Mouse (Mus musculus): ENCODE measurements at regions not wholly inside any gene's neighbourhood (a gene's known extent, or its start where the extent isn't known, plus 50 kb on each side); places are given as distances from the start of the nearest gene placed in this dataset.

- ATAC-seq (ENCODE audit: insufficient read depth) (no peak), DNase-seq (peak; percentile 2)
- TF ChIP-seq CTCF (IDR thresholded peaks at IDR 0.05; ENCODE audit: low read depth), result no peak
Measured at GRCm38 (mm10) chr17:93260366-93261205, 61.8 kb downstream of the Adcyap1 start.

GRCm38 (mm10) chr17:93261206-93261504 is 62.3 kb downstream of the Adcyap1 start:
- Histone ChIP-seq H3K27ac (ENCODE audit: low read depth) (no peak overlapping the region), H3K4me1 (ENCODE audit: insufficient read depth) (no peaks in the 10 kb centered on the region), H3K9ac (no peak overlapping the region), H3K36me3 (ENCODE audit: insufficient read depth) (no peaks in the 10 kb centered on the region), H3K4me2 (no peak overlapping the region), H3K27me3 (ENCODE audit: insufficient read depth, low read length) (no peaks in the 10 kb centered on the region), H3K9me3 (ENCODE audit: low read depth, low read length) (no peaks in the 10 kb centered on the region), H3K4me3 (ENCODE audit: low read depth, low read length) (no peak overlapping the region)
- 38% methylated on average over 1 of the region's 1 CpGs for WGBS
- ATAC-seq (ENCODE audit: insufficient read depth) (no peak), DNase-seq (no peak)
- no peak for TF ChIP-seq CTCF (IDR thresholded peaks at IDR 0.05; ENCODE audit: low read depth)

More at GRCm38 (mm10) chr17:93260366-93261205, 61.8 kb downstream of the Adcyap1 start:
- no peaks in the 10 kb centered on the region for H3K36me3 ChIP-seq (ENCODE audit: insufficient read depth)
- H3K9me3 ChIP-seq (ENCODE audit: low read depth, low read length), result no peaks in the 10 kb centered on the region
- 47% methylated on average over 8 of the region's 8 CpGs for WGBS
- H3K27me3 ChIP-seq (ENCODE audit: insufficient read depth, low read length), result no peaks in the 10 kb centered on the region
- no peak overlapping the region for H3K9ac ChIP-seq
- no peak overlapping the region for H3K4me3 ChIP-seq (ENCODE audit: low read depth, low read length)
- H3K4me1 ChIP-seq (ENCODE audit: insufficient read depth), result no peaks in the 10 kb centered on the region
- H3K4me2 ChIP-seq, result no peak overlapping the region
- no peak overlapping the region for H3K27ac ChIP-seq (ENCODE audit: low read depth)

GRCm38 (mm10) chr17:93306121-93306520 is 107.3 kb downstream of the Adcyap1 start:
- ATAC-seq (ENCODE audit: insufficient read depth), result no peak
- Histone ChIP-seq H3K9me3 (ENCODE audit: low read depth, low read length) (no peaks in the 10 kb centered on the region), H3K4me2 (no peak overlapping the region), H3K27ac (ENCODE audit: low read depth) (no peak overlapping the region), H3K36me3 (ENCODE audit: insufficient read depth) (no peaks in the 10 kb centered on the region), H3K27me3 (ENCODE audit: insufficient read depth, low read length) (no peaks in the 10 kb centered on the region), H3K4me1 (ENCODE audit: insufficient read depth) (no peaks in the 10 kb centered on the region), H3K4me3 (ENCODE audit: low read depth, low read length) (no peak overlapping the region), H3K9ac (no peak overlapping the region)
- TF ChIP-seq CTCF (IDR thresholded peaks at IDR 0.05; ENCODE audit: low read depth), result peak; percentile 17; the same call in 1 of the 2 replicates
- 0% methylated on average over 1 of the region's 1 CpGs for WGBS
- no peak for DNase-seq

GRCm38 (mm10) chr17:93312139-93312538 is 113.3 kb downstream of the Adcyap1 start:
- no peak overlapping the region for H3K4me3 ChIP-seq (ENCODE audit: low read depth, low read length)
- no peaks in the 10 kb centered on the region for H3K4me1 ChIP-seq (ENCODE audit: insufficient read depth)
- no peak overlapping the region for H3K27ac ChIP-seq (ENCODE audit: low read depth)
- TF ChIP-seq CTCF (IDR thresholded peaks at IDR 0.05; ENCODE audit: low read depth), result no peak
- no peaks in the 10 kb centered on the region for H3K27me3 ChIP-seq (ENCODE audit: insufficient read depth, low read length)
- no peaks in the 10 kb centered on the region for H3K9me3 ChIP-seq (ENCODE audit: low read depth, low read length)
- 71% methylated on average over 4 of the region's 4 CpGs for WGBS
- ATAC-seq (ENCODE audit: insufficient read depth) (no peak), DNase-seq (no peak)
- no peaks in the 10 kb centered on the region for H3K36me3 ChIP-seq (ENCODE audit: insufficient read depth)
- no peak overlapping the region for H3K9ac ChIP-seq
- no peak overlapping the region for H3K4me2 ChIP-seq

GRCm38 (mm10) chr17:93312640-93313309 is 114.0 kb downstream of the Adcyap1 start:
- H3K9ac ChIP-seq, result no peak overlapping the region
- H3K27me3 ChIP-seq (ENCODE audit: insufficient read depth, low read length), result no peaks in the 10 kb centered on the region
- no peak for DNase-seq
- no peak overlapping the region for H3K27ac ChIP-seq (ENCODE audit: low read depth)
- no peak overlapping the region for H3K4me2 ChIP-seq
- no peak for ATAC-seq (ENCODE audit: insufficient read depth)
- H3K36me3 ChIP-seq (ENCODE audit: insufficient read depth), result no peaks in the 10 kb centered on the region
- H3K4me3 ChIP-seq (ENCODE audit: low read depth, low read length), result no peak overlapping the region
- H3K4me1 ChIP-seq (ENCODE audit: insufficient read depth), result no peaks in the 10 kb centered on the region
- WGBS, result 64% methylated on average over 3 of the region's 3 CpGs
- no peak for TF ChIP-seq CTCF (IDR thresholded peaks at IDR 0.05; ENCODE audit: low read depth)
- H3K9me3 ChIP-seq (ENCODE audit: low read depth, low read length), result no peaks in the 10 kb centered on the region

- H3K27ac ChIP-seq (ENCODE audit: low read depth), result no peak overlapping the region
- DNase-seq (no peak), ATAC-seq (ENCODE audit: insufficient read depth) (no peak)
- no peaks in the 10 kb centered on the region for H3K36me3 ChIP-seq (ENCODE audit: insufficient read depth)
- H3K27me3 ChIP-seq (ENCODE audit: insufficient read depth, low read length), result no peaks in the 10 kb centered on the region
- WGBS, result 79% methylated on average over 2 of the region's 2 CpGs
- no peak for TF ChIP-seq CTCF (IDR thresholded peaks at IDR 0.05; ENCODE audit: low read depth)
- no peak overlapping the region for H3K4me3 ChIP-seq (ENCODE audit: low read depth, low read length)
- no peaks in the 10 kb centered on the region for H3K9me3 ChIP-seq (ENCODE audit: low read depth, low read length)
- no peak overlapping the region for H3K9ac ChIP-seq
- no peak overlapping the region for H3K4me2 ChIP-seq
- no peaks in the 10 kb centered on the region for H3K4me1 ChIP-seq (ENCODE audit: insufficient read depth)
Measured at GRCm38 (mm10) chr17:93313310-93313688, 114.5 kb downstream of the Adcyap1 start.

GRCm38 (mm10) chr17:93314144-93314543 is 115.3 kb downstream of the Adcyap1 start:
- H3K4me1 ChIP-seq (ENCODE audit: insufficient read depth), result no peaks in the 10 kb centered on the region
- no peak for TF ChIP-seq CTCF (IDR thresholded peaks at IDR 0.05; ENCODE audit: low read depth)
- no peaks in the 10 kb centered on the region for H3K9me3 ChIP-seq (ENCODE audit: low read depth, low read length)
- H3K4me3 ChIP-seq (ENCODE audit: low read depth, low read length), result no peak overlapping the region
- H3K27me3 ChIP-seq (ENCODE audit: insufficient read depth, low read length), result no peaks in the 10 kb centered on the region
- no peak overlapping the region for H3K4me2 ChIP-seq
- H3K27ac ChIP-seq (ENCODE audit: low read depth), result no peak overlapping the region
- WGBS, result 37% methylated on average over 3 of the region's 3 CpGs
- H3K9ac ChIP-seq, result no peak overlapping the region
- DNase-seq (peak; percentile 2), ATAC-seq (ENCODE audit: insufficient read depth) (no peak)
- H3K36me3 ChIP-seq (ENCODE audit: insufficient read depth), result no peaks in the 10 kb centered on the region
